Mouse (Mus musculus): Measurements from ENCODE around the gene Cpne1.
"Not testable (repeated sequence)": the region's sequence is repeated elsewhere in the genome, so short reads cannot be mapped to it uniquely, and the experiment has no call there.

Gene Cpne1

DNA sequence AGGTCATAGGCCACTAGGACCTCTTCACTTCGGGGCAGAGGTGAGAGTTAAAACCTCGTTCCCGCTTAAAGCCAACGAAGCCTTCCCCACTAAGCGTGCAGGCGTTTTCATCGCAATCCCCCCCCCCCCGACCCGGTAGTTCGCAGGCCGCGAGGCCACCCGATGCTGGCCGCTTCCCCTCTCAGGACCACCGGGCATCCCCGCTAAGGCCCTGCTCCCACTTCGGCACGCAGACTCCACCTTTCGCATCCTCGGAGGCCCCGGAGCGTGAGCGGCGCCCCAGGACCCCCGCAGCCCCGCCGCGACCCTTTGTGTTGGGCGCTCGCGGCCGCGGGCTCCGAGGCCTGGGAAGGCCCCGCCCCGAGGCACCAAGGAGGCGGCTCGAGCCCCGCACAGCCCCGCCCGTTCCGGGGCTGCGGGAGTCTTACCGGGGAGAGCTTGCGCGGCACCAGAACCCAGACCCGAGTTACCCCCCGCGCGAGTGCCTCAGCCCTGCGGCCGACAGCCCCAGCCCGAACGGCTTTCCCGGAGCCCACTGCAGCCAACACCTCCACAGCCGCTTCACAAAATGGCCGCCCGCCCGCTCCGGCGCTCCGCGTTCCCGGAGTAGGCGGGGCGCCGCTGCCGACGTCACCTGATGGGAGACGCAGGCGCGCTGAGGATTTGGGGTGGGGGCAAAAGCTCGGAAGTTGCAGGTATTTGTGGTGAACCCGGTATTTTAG lies at the start of gene Cpne1, which contains the start of gene Rbm12:
Gene Cpne1 (minus strand): TSS at position 608 of the 722 bp plus-strand sequence.
Gene Rbm12 (minus strand): TSS at position 621 of the 722 bp plus-strand sequence.
- peak; percentile 90 to 95 for DNase-seq (ENCODE audit: low spot score in 2 of 2)

- DNase-seq (ENCODE audit: low spot score in 2 of 2) = no peak
Observed at GRCm38 (mm10) chr2:156151538-156151937, 39.8 kb upstream of the Cpne1 start.

DNA sequence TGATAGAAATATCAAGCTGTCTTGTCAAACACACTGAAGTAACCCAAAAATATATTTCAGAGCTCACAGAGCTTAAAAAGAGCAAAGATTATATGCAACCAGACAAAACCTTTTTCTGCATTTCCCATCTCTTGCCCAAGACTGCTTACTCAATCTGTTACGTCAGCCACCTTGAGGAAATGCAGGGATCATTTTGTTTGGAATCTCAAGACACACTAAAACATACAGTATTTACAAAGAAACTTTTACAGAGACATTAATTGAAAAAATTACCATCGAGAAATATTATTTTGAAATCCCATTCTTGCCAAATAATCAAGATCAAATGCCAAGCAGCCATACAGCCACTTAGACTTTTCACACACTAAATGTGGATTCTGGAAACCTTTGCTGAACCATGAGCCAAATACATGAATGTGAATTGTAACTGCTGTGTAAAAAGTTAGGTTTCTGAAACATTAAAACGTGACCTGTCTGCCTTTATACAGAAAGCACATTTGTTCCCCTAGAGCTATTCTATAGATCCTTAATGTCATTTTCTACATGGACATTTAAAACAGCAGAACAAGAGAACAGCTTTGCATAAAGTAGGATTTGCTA lies 35.7 kb upstream of the Cpne1 start:
- DNase-seq (ENCODE audit: low spot score in 2 of 2) = no peak

- DNase-seq (ENCODE audit: low spot score in 2 of 2) = no peak
Observed at GRCm38 (mm10) chr2:156146272-156146989, 34.7 kb upstream of the Cpne1 start.

DNA sequence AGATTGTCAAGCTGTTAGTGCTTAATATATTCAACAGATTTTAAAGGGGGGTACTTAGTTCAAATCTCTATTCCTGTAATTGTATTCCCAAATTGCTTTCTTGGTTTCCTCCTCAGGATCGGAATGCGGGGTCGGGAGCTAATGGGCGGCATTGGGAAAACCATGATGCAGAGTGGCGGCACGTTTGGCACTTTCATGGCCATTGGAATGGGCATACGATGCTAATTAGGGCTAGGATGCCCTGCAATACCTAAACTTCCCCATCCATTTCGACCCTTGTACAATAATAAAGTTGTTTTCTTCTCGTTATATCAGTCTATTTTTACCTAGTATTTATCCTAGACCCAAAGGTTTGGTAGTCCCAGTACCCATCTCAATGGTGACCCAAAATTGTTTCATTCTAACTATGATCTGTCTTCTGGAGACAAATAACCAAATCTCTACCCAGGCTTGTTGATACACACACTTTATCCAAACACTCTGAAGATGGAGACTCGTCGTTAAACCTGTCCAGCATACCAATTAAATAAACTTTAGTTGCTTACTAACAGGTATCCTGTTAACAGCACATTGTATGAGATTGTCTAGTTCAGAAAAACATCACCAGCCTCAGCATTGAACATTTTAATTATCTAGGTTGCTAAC lies 33.8 kb upstream of the Cpne1 start:
- DNase-seq (ENCODE audit: low spot score in 2 of 2) = no peak

DNA sequence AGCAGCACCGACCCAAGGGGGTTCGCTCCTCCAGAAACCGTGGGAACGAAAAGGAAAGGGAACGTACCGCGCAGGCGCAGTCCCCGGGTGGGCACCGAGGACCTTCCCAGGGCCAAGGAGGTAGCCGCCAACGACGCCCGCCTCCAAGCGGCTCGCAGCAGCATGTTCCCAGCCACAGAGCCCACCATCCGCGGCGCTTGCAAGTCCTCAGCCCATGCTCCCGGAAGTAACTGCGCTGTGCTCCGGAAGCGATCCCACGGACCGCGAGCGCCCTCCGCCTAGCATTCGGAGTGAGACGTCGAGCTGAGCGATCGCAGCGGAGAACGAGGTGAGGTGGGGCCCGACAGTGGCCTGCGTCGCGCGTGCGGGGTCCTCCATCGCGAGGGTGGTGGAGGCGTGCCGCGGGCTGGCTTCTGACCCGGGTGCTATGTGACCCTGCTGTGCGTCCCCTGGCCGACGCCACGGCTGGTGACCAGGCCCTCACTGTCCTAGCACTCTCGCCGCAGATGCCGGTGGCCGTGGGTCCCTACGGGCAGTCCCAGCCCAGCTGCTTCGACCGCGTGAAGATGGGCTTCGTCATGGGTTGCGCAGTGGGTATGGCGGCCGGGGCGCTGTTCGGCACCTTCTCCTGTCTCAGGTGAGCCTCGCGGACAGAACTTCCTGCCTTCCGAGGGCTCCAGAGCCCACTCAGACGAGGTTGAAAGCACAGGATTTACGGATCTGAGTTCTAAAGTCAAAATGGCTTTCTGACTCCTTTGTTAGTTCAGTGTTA lies 32.4 kb upstream of the Cpne1 start, which contains the start of the genes Romo1 and Nfs1:
Gene Romo1 (plus strand): TSS at position 87 of the 772 bp plus-strand sequence.
Gene Nfs1 (minus strand): TSS at position 234 of the 772 bp plus-strand sequence.
- peak; percentile 89 to 93 for DNase-seq (ENCODE audit: low spot score in 2 of 2)

GRCm38 (mm10) chr2:156143367-156143766 lies 31.6 kb upstream of the Cpne1 start:
- no peak for DNase-seq (ENCODE audit: low spot score in 2 of 2)

DNA sequence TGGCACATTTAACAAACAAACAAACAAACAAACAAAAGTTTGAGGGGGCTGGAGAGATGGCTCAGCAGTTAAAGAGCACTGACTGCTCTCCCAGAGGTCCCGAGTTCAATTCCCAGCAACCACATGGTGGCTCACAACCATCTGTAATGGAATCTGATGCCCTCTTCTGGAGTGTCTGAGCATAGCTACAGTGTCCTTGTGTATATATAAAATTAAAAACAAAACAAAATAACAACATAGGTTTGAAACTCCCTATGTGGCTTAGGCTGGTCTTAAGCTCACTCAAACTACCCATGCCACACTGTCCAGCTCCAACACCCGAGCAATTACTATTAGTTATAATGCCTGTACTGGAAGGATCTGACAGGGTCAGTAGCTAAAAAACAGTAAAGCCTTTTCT lies 31.1 kb upstream of the Cpne1 start:
- DNase-seq (ENCODE audit: low spot score in 2 of 2) = no peak

- DNase-seq (ENCODE audit: low spot score in 2 of 2) = no peak
Observed at GRCm38 (mm10) chr2:156135695-156136094, 23.9 kb upstream of the Cpne1 start.

DNA sequence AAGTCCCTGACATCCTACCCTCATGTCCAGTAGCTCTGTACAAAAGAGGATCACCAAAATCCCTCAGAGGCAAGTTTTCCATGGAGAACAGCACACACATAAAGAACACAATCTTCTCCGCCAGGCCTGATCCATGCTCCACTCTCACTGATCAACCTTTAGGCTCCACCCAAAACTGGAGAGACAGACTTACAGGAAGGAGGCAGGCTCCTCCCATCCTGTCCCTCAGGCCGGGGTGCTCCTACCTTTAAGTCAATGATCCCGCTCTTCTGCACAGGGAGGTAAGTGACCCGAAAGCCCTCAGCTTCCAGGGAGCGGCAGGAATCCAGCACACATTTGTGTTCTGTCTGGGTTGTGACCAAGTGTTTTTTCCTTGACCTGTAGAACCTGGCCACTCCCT lies 22.4 kb upstream of the Cpne1 start:
- DNase-seq (ENCODE audit: low spot score in 2 of 2) = no peak

DNA sequence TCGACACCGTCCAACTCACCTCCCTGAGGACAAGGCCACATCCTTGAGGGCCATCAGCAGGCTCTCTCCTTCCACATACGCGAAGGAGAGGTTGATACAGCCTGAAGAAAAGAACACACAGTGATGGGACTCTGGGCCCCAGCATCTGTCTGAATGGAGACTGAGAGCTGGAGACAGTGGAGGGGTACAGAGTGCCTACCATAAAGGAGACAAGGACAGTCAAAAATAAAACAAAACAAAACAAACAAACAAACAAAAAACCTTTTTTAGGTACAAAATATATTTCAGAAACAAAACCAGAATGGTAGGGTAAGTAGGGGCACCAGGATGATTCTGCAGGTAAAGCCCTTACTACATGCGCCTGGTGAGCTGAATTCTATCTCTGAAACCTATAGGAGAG lies 15.2 kb upstream of the Cpne1 start, which contains the start of gene Gm28036:
Gene Gm28036 (minus strand): TSS at position 101 of the 400 bp plus-strand sequence.
- DNase-seq (ENCODE audit: low spot score in 2 of 2) = no peak

- no peak for DNase-seq (ENCODE audit: low spot score in 2 of 2)
Observed at GRCm38 (mm10) chr2:156123731-156124130, 12.0 kb upstream of the Cpne1 start.

GRCm38 (mm10) chr2:156119566-156119965 lies 7.8 kb upstream of the Cpne1 start:
- DNase-seq (ENCODE audit: low spot score in 2 of 2) = no peak

DNA sequence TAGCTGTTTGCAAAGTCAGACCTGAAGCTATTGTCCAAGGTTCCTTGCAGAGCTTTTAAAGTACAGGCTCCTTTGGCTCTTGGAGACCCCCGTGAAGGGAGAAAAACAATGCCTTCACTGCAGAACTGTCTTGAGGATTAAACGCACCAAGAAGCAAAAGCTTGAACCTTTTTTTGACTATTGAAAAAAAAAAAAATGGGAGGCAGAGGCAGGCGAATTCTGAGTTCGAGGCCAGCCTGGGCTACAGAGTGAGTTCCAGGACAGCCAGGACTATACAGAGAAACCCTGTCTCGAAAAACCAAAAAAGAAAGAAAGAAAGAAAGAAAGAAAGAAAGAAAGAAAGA lies 287 bp upstream of the Cpne1 start:
- not testable (repeated sequence) for DNase-seq (ENCODE audit: low spot score in 2 of 2)

DNA sequence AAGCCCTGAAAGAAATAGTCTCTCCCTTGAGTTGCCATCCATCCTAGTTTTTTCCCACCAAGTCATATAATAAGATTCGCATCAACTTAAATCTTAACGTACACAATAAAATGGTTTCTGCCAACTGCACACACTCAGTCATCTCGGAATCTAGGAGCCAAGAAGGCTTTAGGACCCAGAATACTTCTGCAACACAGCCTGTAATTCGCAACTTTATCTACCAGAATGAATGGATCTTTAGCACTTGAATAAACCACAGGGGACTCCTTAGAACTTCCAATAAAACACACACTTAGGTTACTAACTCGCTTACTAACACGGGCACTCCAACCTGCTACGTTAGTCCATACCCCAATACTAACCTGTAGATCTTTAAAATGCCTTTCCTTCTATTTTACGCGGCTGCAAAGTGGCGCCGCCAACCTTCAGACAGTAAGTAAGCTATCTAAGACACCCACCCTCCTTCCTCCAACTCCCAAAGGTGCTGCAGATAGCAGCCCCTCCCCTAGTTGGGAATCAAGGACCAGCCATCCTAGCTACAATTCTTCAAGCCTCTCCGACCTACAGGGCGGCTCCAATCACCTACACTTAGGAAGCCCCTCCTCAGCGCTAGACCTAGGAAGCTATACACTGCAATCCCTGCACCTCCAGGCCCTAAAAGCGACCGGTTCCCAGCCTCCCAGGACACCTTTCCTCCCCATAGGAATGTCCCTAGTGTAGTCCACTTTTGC lies 973 bp downstream of the Cpne1 start:
- DNase-seq (ENCODE audit: low spot score in 2 of 2) = peak in 1 of 2 experiments; percentile 60

DNA sequence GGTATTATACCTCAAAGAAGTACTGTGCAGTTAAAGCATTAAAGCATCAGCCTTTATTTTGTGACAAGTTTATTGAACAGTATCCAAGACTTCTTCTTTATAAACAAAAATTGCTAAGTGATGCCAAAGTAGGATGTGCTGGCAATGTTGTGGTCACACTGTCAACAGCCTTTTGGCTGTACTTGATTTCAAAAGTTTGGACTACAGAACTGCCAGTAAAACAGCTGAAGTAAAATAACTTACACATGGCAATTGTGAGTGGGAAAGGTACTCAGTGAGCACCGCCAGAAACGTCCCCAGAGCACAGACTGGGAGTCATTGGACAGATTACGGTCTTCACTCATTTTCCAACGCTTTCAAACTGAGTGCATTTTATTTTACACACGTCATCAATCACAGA lies 19.8 kb downstream of the Cpne1 start:
- DNase-seq (ENCODE audit: low spot score in 2 of 2) = no peak

DNA sequence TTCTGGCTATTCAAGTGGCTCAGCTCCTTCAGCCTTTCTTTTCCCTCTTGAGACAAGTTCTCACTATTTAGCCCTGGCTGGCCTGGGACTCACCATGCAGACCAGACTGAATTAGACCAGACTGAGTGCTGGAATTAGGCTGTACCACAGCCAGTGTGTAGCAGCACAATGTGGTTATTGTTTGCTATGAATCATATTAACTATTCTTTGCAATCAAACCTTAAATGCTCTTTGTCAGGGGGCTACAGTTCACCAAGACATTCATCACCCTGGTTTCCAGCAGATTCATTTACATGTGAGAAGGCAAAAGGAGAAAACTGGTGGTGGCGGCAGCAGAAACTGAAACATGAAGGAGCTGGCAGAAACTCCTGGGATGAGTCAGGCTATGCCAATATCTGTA lies 22.0 kb downstream of the Cpne1 start:
- DNase-seq (ENCODE audit: low spot score in 2 of 2) = no peak

DNA sequence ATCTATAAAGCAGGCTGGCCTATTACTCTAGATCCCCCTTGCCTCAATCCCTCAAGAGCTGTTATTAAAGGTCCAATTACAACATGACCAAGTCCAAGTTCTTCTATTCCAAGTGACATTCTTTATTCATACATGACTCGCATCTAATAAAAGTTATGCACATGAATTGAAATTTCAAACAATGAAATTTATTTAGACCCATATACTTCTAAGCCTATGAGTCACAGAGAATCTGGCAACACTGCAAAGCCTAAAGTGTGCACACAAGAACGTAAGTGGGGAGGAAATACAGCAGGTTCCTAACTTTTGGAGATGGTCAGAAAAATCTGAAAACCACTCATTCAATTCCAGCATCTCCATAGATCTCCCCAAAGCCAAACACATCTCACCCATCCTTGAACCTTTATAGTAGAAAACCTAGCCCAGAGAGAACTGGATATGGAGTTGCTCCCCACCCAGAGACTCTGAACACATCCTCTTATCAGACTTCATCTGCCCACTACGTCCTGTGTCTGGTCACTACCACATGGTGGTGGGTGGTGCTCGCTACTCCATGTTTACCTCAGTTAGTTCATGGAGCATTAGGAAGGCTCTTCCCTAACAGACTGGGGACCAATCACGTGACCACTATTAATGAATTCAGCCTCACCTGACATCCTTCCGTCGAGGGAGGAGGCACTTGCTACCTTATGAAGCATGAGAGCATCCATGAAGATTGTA lies 24.2 kb downstream of the Cpne1 start:
- no peak for DNase-seq (ENCODE audit: low spot score in 2 of 2)

DNA sequence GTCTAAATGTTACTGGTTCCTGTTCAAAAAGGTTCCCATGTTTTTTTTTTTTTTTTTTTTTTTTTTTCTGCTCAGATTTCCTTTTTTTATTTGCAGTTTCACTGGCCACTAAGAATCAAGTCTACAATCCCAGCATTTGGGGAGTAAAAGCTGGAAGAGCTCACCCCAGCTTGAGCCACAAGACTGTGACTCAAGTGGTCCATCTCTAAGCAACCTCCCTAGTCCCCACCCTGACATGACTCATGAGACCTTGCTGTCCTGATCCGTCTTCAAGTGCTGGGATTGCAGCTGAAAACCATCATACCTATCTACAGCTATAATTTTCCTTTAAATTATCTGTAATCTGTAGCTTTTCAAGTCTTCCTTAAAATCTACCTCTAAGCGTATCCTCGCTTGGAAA lies 27.2 kb downstream of the Cpne1 start:
- no peak for DNase-seq (ENCODE audit: low spot score in 2 of 2)

DNA sequence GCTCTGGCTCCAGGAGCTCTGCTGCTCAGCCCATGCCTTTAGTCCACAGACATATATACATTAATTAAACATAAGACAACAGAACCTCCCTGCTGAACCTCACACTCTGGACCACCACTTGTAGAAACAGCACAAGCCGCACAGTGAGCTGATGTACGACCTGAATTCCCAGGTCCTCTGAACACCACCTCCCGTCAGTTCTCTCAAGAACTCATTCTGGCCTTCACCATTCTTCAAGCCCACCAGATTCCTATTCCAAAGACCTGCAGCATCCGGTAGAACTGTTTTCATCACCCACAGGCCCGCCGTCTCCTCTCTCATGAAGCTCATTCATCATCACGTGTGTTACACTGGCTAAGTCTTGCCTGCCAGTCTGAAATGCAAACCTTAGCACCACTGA lies 31.4 kb downstream of the Cpne1 start:
- DNase-seq (ENCODE audit: low spot score in 2 of 2) = no peak
